Mouse (Mus musculus): ENCODE measurements around the gene Tcf15. TPM values are rescaled to one million over a fixed set of nuclear protein-coding genes. Genes with fewer than 3 reads are reported as not detected.

Gene Tcf15
- total and polyA plus RNA-seq, 3 experiments = not detected

GRCm38 (mm10) chr2:152153361-152153760, 10.0 kb downstream of the Tcf15 start:
- dilution Hi-C loops (cut with MboI; ENCODE audit: extremely low pct_ligation_motif_present, extremely low pct_unique_long_range_greater_than_20kb, low sequenced_read_pairs) (no loop called here), in situ Hi-C loops (cut with MboI; ENCODE audit: low pct_ligation_motif_present, low pct_unique_long_range_greater_than_20kb, low sequenced_read_pairs) (no loop called here)
- Histone ChIP-seq H3K9me3 (replicated peaks; ENCODE audit: low read length) (no peaks in the 10 kb centered on the region), H3K9ac (ENCODE audit: insufficient read depth, low read depth) (no peak overlapping the region), H3K36me3 (replicated peaks in 1 of 2; ENCODE audit: control insufficient read depth in 1 of 2, insufficient read depth in 1 of 2, low read length in 1 of 2) (no peaks in the 10 kb centered on the region), H3K27ac (ENCODE audit: insufficient read depth, low read depth) (no peak overlapping the region), H3K27me3 (replicated peaks) (peaks cover 75% of the 10 kb centered on the region), H3K79me2 (replicated peaks; ENCODE audit: control insufficient read depth, extremely low read depth, insufficient read depth, poor library complexity, severe bottlenecking) (no peaks in the 10 kb centered on the region), H3K4me2 (ENCODE audit: insufficient read depth, low read depth, poor library complexity, severe bottlenecking) (no peak overlapping the region), H3K4me1 (ENCODE audit: control insufficient read depth in 1 of 2, insufficient read depth in 2 of 2) (no peaks in the 10 kb centered on the region), H3K4me3 (replicated peaks in 1 of 3; ENCODE audit: low read depth in 2 of 3, low read length in 2 of 3, poor library complexity in 1 of 3) (no peak overlapping the region)
- TF ChIP-seq USF2 (conservative IDR thresholded peaks at IDR 0.05; ENCODE audit: low read depth, low read length) (no peak), E2F4 (IDR thresholded peaks at IDR 0.05; ENCODE audit: insufficient replicate concordance, low read depth, low read length) (no peak), GABPA (IDR thresholded peaks at IDR 0.05; ENCODE audit: insufficient replicate concordance, low read depth, low read length) (no peak), BHLHE40 (IDR thresholded peaks at IDR 0.05; ENCODE audit: low read depth, low read length) (no peak), HCFC1 (IDR thresholded peaks at IDR 0.05; ENCODE audit: low read depth, low read length) (no peak), CHD2 (IDR thresholded peaks at IDR 0.05; ENCODE audit: low read length) (no peak), RCOR1 (conservative IDR thresholded peaks at IDR 0.05; ENCODE audit: low read depth, low read length) (no peak), ZNF384 (IDR thresholded peaks at IDR 0.05; ENCODE audit: low read depth, low read length) (no peak), MAX (IDR thresholded peaks at IDR 0.05; ENCODE audit: low read length) (no peak), SIN3A (IDR thresholded peaks at IDR 0.05; ENCODE audit: low read length) (no peak), TCF12 (IDR thresholded peaks at IDR 0.05; ENCODE audit: low read depth, low read length) (no peak), MEF2A (IDR thresholded peaks at IDR 0.05; ENCODE audit: borderline replicate concordance, low read depth, low read length) (no peak), MXI1 (IDR thresholded peaks at IDR 0.05; ENCODE audit: low read depth, low read length) (no peak), ELF1 (IDR thresholded peaks at IDR 0.05; ENCODE audit: low read depth, low read length) (no peak), ZKSCAN1 (IDR thresholded peaks at IDR 0.05; ENCODE audit: borderline replicate concordance, low read depth, low read length) (no peak), MAFK (IDR thresholded peaks at IDR 0.05; ENCODE audit: insufficient replicate concordance, low read length) (no peak), MAZ (IDR thresholded peaks at IDR 0.05; ENCODE audit: low read depth, low read length) (no peak), MYC (IDR thresholded peaks at IDR 0.05; ENCODE audit: low read depth, low read length) (no peak), POLR2AphosphoS2 (IDR thresholded peaks at IDR 0.05; ENCODE audit: low read depth, low read length) (no peak)
- no peak for DNase-seq (ENCODE audit: extremely low read depth)

GRCm38 (mm10) chr2:152155414-152156208, 12.2 kb downstream of the Tcf15 start:
- Histone ChIP-seq H3K79me2 (replicated peaks; ENCODE audit: control insufficient read depth, extremely low read depth, insufficient read depth, poor library complexity, severe bottlenecking) (no peaks in the 10 kb centered on the region), H3K27me3 (replicated peaks) (peaks cover 71% of the 10 kb centered on the region), H3K9me3 (replicated peaks; ENCODE audit: low read length) (peaks cover 15% of the 10 kb centered on the region), H3K4me3 (replicated peaks in 1 of 3; ENCODE audit: low read depth in 2 of 3, low read length in 2 of 3, poor library complexity in 1 of 3) (no peak overlapping the region), H3K9ac (ENCODE audit: insufficient read depth, low read depth) (no peak overlapping the region), H3K4me1 (ENCODE audit: control insufficient read depth in 1 of 2, insufficient read depth in 2 of 2) (no peaks in the 10 kb centered on the region), H3K36me3 (replicated peaks in 1 of 2; ENCODE audit: control insufficient read depth in 1 of 2, insufficient read depth in 1 of 2, low read length in 1 of 2) (no peaks in the 10 kb centered on the region), H3K27ac (ENCODE audit: insufficient read depth, low read depth) (no peak overlapping the region), H3K4me2 (ENCODE audit: insufficient read depth, low read depth, poor library complexity, severe bottlenecking) (no peak overlapping the region)
- in situ Hi-C loops (cut with MboI; ENCODE audit: low pct_ligation_motif_present, low pct_unique_long_range_greater_than_20kb, low sequenced_read_pairs) (no loop called here), dilution Hi-C loops (cut with MboI; ENCODE audit: extremely low pct_ligation_motif_present, extremely low pct_unique_long_range_greater_than_20kb, low sequenced_read_pairs) (no loop called here)
- no peak for DNase-seq (ENCODE audit: extremely low read depth)
- no peak for TF ChIP-seq E2F4 (IDR thresholded peaks at IDR 0.05; ENCODE audit: insufficient replicate concordance, low read depth, low read length)
- TF ChIP-seq MYC (IDR thresholded peaks at IDR 0.05; ENCODE audit: low read depth, low read length) = no peak
- TF ChIP-seq ZKSCAN1 (IDR thresholded peaks at IDR 0.05; ENCODE audit: borderline replicate concordance, low read depth, low read length) = no peak
- no peak for TF ChIP-seq CHD1 (IDR thresholded peaks at IDR 0.05; ENCODE audit: low read depth, low read length)
- no peak for TF ChIP-seq ETS1 (conservative IDR thresholded peaks at IDR 0.05; ENCODE audit: low read depth, low read length)
- TF ChIP-seq NRF1 (IDR thresholded peaks at IDR 0.05; ENCODE audit: low read depth, low read length) = no peak
- TF ChIP-seq UBTF (IDR thresholded peaks at IDR 0.05; ENCODE audit: low read depth, low read length) = no peak
- no peak for TF ChIP-seq USF2 (conservative IDR thresholded peaks at IDR 0.05; ENCODE audit: low read depth, low read length)
- TF ChIP-seq KAT2A (IDR thresholded peaks at IDR 0.05; ENCODE audit: insufficient replicate concordance, low read length) = no peak
- no peak for TF ChIP-seq TCF12 (IDR thresholded peaks at IDR 0.05; ENCODE audit: low read depth, low read length)
- no peak for TF ChIP-seq RAD21 (IDR thresholded peaks at IDR 0.05; ENCODE audit: low read depth, low read length)
- no peak for TF ChIP-seq GABPA (IDR thresholded peaks at IDR 0.05; ENCODE audit: insufficient replicate concordance, low read depth, low read length)
- TF ChIP-seq MEF2A (IDR thresholded peaks at IDR 0.05; ENCODE audit: borderline replicate concordance, low read depth, low read length) = no peak
- TF ChIP-seq JUN (IDR thresholded peaks at IDR 0.05; ENCODE audit: insufficient read depth, low read depth, low read length) = no peak
- TF ChIP-seq NELFE (IDR thresholded peaks at IDR 0.05; ENCODE audit: low read depth, low read length) = no peak
